Mouse (Mus musculus) neutrophil, adult 83 days (primary cell): ENCODE results near the gene Tmco2. TPM values are rescaled to one million over a fixed set of nuclear protein-coding genes. Genes with fewer than 3 reads are reported as not detected.

Source experiments
- total RNA-seq, 2 experiments: library from RNA; stranded (reverse); gene quantifications; one replicate each; pipeline ENCODE4 v1.2.4; 2023

Tmco2 gene
- not detected for total RNA-seq

DNA sequence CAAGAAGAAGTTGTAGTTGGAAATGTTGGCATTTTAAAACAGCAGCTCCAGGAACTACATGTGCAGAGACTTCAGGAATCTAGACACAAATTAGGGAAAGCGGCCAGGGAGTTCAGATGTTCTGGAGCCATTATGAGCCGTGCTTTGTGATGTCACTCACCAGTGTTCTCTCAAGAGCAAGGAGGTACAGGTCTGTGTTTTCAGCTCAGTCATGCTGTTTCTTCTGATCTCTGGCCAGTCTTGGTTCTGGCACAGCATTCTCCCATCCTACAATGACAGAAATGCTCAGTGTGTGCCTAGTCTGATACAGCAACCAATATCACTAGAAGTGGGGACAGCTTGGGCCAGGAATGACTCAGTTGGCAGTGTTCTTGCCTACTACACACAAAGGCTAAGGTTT, at the start of gene Tmco2:
TSS of gene Tmco2 (minus strand) at position 101 of the 400 bp plus-strand sequence.

DNA sequence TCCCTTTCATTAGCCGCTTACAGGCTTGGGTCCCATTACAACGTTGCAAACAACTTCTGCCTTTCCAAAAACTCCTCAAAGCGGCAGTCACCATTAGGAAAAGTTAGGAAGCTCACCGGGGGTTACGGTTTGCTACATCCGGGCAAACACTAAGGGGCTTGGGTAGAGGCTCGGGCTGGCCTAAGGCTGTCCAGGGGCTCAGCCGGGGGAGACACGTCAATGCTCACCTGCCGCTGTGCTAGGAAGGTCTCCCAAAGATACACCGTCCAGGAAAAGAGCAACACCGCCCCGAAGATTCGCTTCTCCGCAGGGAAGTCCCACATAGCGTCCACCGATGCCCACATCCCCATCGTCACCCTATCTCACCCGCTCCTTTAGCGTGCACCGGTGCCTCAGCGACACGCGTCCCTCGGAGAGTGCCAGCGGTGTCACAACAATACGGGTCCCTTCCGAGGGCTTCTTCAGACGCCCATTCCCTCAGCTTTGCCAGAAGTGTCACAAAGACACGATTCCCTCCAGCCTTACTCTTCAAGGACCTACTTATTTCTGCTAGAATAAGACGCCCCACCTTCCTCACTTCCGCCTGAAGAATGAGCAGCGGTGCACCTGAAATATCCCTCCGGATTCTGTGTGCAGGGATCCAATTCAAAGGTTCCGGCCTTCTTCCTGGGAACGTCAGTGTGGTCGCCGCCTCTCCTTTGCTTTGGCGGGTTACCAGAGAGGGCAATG, 11.2 kb downstream of the Tmco2 start, which contains the start of gene Zmpste24:
TSS of gene Zmpste24 (minus strand) at position 592 of the 729 bp plus-strand sequence.

Other genes starting within 250 kb of the Tmco2 start
- 1 to 10 TPM; 5.2 to 6.9 TPM for gene Exo5, start 184.2 kb downstream of the Tmco2 start, total RNA-seq
- 1 to 10 TPM; 1.0 to 1.5 TPM for gene Zfp69, start 157.5 kb downstream of the Tmco2 start, total RNA-seq
- 100 to 1,000 TPM; 158 to 165 TPM for gene Smap2, start 92.0 kb downstream of the Tmco2 start, total RNA-seq
- not detected for gene Col9a2, start 69.8 kb downstream of the Tmco2 start, total RNA-seq
- 100 to 1,000 TPM; 107 to 110 TPM for gene Zmpste24, start 11.0 kb downstream of the Tmco2 start, total RNA-seq
- gene Rlf, start 105.9 kb upstream of the Tmco2 start, total RNA-seq: 10 to 100 TPM; 69.8 to 80.9 TPM
- not detected for gene Gm12888, start 215.7 kb upstream of the Tmco2 start, total RNA-seq